Mouse (Mus musculus) duodenum, adult 2 months (tissue): ENCODE measurements around the gene Ccr4. TPM values are rescaled to one million over a fixed set of nuclear protein-coding genes. Genes with fewer than 3 reads are reported as not detected.

Source experiments
- polyA plus RNA-seq: library from polyadenylated mRNA; depleted of rRNA; stranded (reverse); fragments of >200 nt; gene quantifications from 2 replicates; pipeline ENCODE4 v1.2.3, GENCODE M21; 2012; ENCODE audit warnings: low replicate concordance; rRNA removed

Gene Ccr4
- 0.19 and 0.26 TPM in 2 replicates for polyA plus RNA-seq

DNA sequence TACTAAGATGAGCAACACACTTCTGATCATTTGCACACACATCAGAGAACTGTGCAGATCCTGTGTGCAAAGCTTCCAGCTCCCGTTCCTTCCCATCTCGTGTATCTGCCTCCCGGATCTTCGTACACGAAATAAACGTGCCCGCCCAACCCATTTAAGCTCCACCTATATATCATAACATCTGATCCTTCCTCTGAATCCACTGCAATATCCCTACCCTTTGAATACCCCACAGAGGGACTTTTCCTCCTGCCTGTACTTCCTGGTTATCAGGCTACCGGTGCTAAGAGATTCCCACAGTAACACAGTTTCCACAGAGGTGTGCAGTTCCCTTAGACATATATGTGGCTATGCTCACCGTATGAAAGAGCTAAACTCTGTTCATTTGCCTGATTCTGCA is at the start of gene Ccr4:
Ccr4 (minus strand) TSS at position 101 of the 400 bp plus-strand sequence.

DNA sequence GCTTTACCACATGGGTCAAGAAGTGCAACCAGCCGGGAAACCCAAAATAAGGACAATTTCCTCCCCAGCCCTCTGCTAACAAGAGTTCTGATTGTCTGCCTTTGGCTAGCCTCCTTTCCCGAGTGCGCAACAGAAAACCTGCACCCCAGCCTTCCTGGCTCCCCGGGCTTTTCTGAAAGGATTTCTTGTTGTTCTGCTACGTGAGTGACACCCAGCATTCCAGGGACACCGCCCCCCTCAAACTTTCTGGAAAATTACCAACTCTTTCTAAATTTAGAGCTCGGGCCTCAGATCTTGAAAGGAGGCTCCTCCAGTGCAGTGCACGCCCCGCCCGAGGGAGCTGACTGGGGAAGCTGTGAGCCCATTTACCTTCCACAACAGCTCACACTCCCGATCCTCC is 10.6 kb upstream of the Ccr4 start, which contains the start of gene C130032M10Rik:
C130032M10Rik (plus strand) TSS at position 334 of the 400 bp plus-strand sequence.

Other genes starting within 250 kb of the Ccr4 start
- gene Bcl2a1c, start 174.8 kb downstream of the Ccr4 start, polyA plus RNA-seq, result not detected in 2 replicates
- gene Crtap, start 114.2 kb downstream of the Ccr4 start, polyA plus RNA-seq, result 27.8 and 33.4 TPM in 2 replicates
- gene Glb1, start 103.8 kb downstream of the Ccr4 start, polyA plus RNA-seq, result 22.9 and 34.2 TPM in 2 replicates
- 2.1 and 4.9 TPM in 2 replicates for gene Tmppe, start 103.8 kb downstream of the Ccr4 start, polyA plus RNA-seq
- gene C130032M10Rik, start 10.8 kb upstream of the Ccr4 start, polyA plus RNA-seq, result 0.23 TPM in 1 of 2 replicates, not detected in the other
- gene Trim71, start 59.5 kb upstream of the Ccr4 start, polyA plus RNA-seq, result not detected in 2 replicates
- 10.3 and 11.2 TPM in 2 replicates for gene Cnot10, start 135.3 kb upstream of the Ccr4 start, polyA plus RNA-seq
- gene Dync1li1, start 183.9 kb upstream of the Ccr4 start, polyA plus RNA-seq, result 11.2 and 13.3 TPM in 2 replicates
- gene Cmtm6, start 226.2 kb upstream of the Ccr4 start, polyA plus RNA-seq, result 34.5 and 46.1 TPM in 2 replicates